Mouse (Mus musculus): ENCODE results near the gene Litaf. TPM values are rescaled to one million over a fixed set of nuclear protein-coding genes. Genes with fewer than 3 reads are reported as not detected.

Litaf gene
- total and polyA plus RNA-seq, 3 experiments: 97.5 to 178 (median 154) TPM

DNA sequence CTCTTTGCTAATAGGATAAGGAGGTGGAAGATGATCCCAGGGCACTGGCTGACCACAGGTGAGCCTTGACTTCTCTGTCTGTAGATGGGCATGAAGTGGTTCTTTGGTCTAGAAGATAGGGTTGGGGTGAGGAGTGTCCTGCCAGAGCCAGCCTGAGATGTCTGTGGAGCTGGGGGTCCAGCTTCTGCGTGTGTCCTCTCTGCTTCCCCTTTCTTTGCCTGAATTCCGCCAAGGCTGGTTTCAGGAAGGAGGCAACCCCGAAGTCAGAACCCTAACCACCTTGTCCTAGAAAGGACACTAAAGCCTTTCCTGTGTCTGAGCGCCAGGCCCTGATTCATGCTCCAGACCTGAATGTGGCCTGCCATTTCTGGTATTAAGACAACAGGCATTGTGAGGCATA, 54.0 kb downstream of the Litaf start:
- Histone ChIP-seq H3K79me2 (replicated peaks; ENCODE audit: control insufficient read depth, extremely low read depth, insufficient read depth, poor library complexity, severe bottlenecking) (no peaks in the 10 kb centered on the region), H3K27me3 (replicated peaks) (no peaks in the 10 kb centered on the region), H3K4me2 (ENCODE audit: insufficient read depth, low read depth, poor library complexity, severe bottlenecking) (peak overlapping the region; percentile 69), H3K4me1 (ENCODE audit: control insufficient read depth in 1 of 2, insufficient read depth in 2 of 2) (peaks cover 36 to 89% of the 10 kb centered on the region in 2 experiments), H3K36me3 (replicated peaks in 1 of 2; ENCODE audit: control insufficient read depth in 1 of 2, insufficient read depth in 1 of 2, low read length in 1 of 2) (no peaks in the 10 kb centered on the region), H3K27ac (ENCODE audit: insufficient read depth, low read depth) (peak overlapping the region; percentile 98), H3K9me3 (replicated peaks; ENCODE audit: low read length) (no peaks in the 10 kb centered on the region), H3K4me3 (replicated peaks in 1 of 3; ENCODE audit: low read depth in 2 of 3, low read length in 2 of 3, poor library complexity in 1 of 3) (no peak overlapping the region), H3K9ac (ENCODE audit: insufficient read depth, low read depth) (peak overlapping the region; percentile 43)
- in situ Hi-C loops (cut with MboI; ENCODE audit: low pct_ligation_motif_present, low pct_unique_long_range_greater_than_20kb, low sequenced_read_pairs): no loop called here
- TF ChIP-seq MAX (IDR thresholded peaks at IDR 0.05; ENCODE audit: low read length) (no peak), EP300 (IDR thresholded peaks at IDR 0.05; ENCODE audit: low read length) (no peak), MAFK (IDR thresholded peaks at IDR 0.05; ENCODE audit: insufficient replicate concordance, low read length) (no peak), USF1 (IDR thresholded peaks at IDR 0.05; ENCODE audit: low read depth, low read length) (no peak), USF2 (conservative IDR thresholded peaks at IDR 0.05; ENCODE audit: low read depth, low read length) (no peak)
- dilution Hi-C loops (cut with MboI; ENCODE audit: extremely low pct_ligation_motif_present, extremely low pct_unique_long_range_greater_than_20kb, low sequenced_read_pairs): no loop called here
- DNase-seq (ENCODE audit: extremely low read depth): no peak

GRCm38 (mm10) chr16:11011206-11011605, 54.8 kb downstream of the Litaf start:
- dilution Hi-C loops (cut with MboI; ENCODE audit: extremely low pct_ligation_motif_present, extremely low pct_unique_long_range_greater_than_20kb, low sequenced_read_pairs) (no loop called here), in situ Hi-C loops (cut with MboI; ENCODE audit: low pct_ligation_motif_present, low pct_unique_long_range_greater_than_20kb, low sequenced_read_pairs) (no loop called here)
- Histone ChIP-seq H3K36me3 (replicated peaks in 1 of 2; ENCODE audit: control insufficient read depth in 1 of 2, insufficient read depth in 1 of 2, low read length in 1 of 2) (no peaks in the 10 kb centered on the region), H3K79me2 (replicated peaks; ENCODE audit: control insufficient read depth, extremely low read depth, insufficient read depth, poor library complexity, severe bottlenecking) (no peaks in the 10 kb centered on the region), H3K27me3 (replicated peaks) (no peaks in the 10 kb centered on the region), H3K9ac (ENCODE audit: insufficient read depth, low read depth) (no peak overlapping the region), H3K4me3 (replicated peaks in 1 of 3; ENCODE audit: low read depth in 2 of 3, low read length in 2 of 3, poor library complexity in 1 of 3) (no peak overlapping the region), H3K4me2 (ENCODE audit: insufficient read depth, low read depth, poor library complexity, severe bottlenecking) (no peak overlapping the region), H3K4me1 (ENCODE audit: control insufficient read depth in 1 of 2, insufficient read depth in 2 of 2) (peaks cover 42 to 92% of the 10 kb centered on the region in 2 experiments), H3K27ac (ENCODE audit: insufficient read depth, low read depth) (peak overlapping the region; percentile 98), H3K9me3 (replicated peaks; ENCODE audit: low read length) (no peaks in the 10 kb centered on the region)
- DNase-seq (ENCODE audit: extremely low read depth): no peak
- TF ChIP-seq RCOR1 (conservative IDR thresholded peaks at IDR 0.05; ENCODE audit: low read depth, low read length) (no peak), TCF12 (IDR thresholded peaks at IDR 0.05; ENCODE audit: low read depth, low read length) (no peak), NRF1 (IDR thresholded peaks at IDR 0.05; ENCODE audit: low read depth, low read length) (no peak), CTCF (conservative IDR thresholded peaks at IDR 0.05 in 1 of 2, IDR thresholded peaks at IDR 0.05 in 1 of 2; ENCODE audit: low read depth in 2 of 2, low read length in 2 of 2) (no peak), USF1 (IDR thresholded peaks at IDR 0.05; ENCODE audit: low read depth, low read length) (no peak), POLR2AphosphoS2 (IDR thresholded peaks at IDR 0.05; ENCODE audit: low read depth, low read length) (no peak), MAX (IDR thresholded peaks at IDR 0.05; ENCODE audit: low read length) (no peak), ZKSCAN1 (IDR thresholded peaks at IDR 0.05; ENCODE audit: borderline replicate concordance, low read depth, low read length) (no peak), SIN3A (IDR thresholded peaks at IDR 0.05; ENCODE audit: low read length) (no peak), GABPA (IDR thresholded peaks at IDR 0.05; ENCODE audit: insufficient replicate concordance, low read depth, low read length) (no peak), E2F4 (IDR thresholded peaks at IDR 0.05; ENCODE audit: insufficient replicate concordance, low read depth, low read length) (no peak), ZMIZ1 (IDR thresholded peaks at IDR 0.05; ENCODE audit: low read depth, low read length) (no peak), CHD2 (IDR thresholded peaks at IDR 0.05; ENCODE audit: low read length) (no peak), ELF1 (IDR thresholded peaks at IDR 0.05; ENCODE audit: low read depth, low read length) (no peak), ZC3H11A (IDR thresholded peaks at IDR 0.05; ENCODE audit: low read depth, low read length) (no peak), JUND (conservative IDR thresholded peaks at IDR 0.05; ENCODE audit: low read depth, low read length) (no peak), UBTF (IDR thresholded peaks at IDR 0.05; ENCODE audit: low read depth, low read length) (no peak), CHD1 (IDR thresholded peaks at IDR 0.05; ENCODE audit: low read depth, low read length) (no peak)
